Mouse (Mus musculus) liver, embryonic 14.5 days (tissue): ENCODE results near the gene Rbm46.

Experiments
- CTCF ChIP-seq: IDR thresholded peaks from 2 replicates; pipeline ENCODE4 v1.5.1; 2016; ENCODE audit warnings: antibody characterized with exemption, low read depth, control low read depth
- EP300 ChIP-seq: IDR thresholded peaks from 2 replicates; pipeline ENCODE4 v1.6.1; 2016; ENCODE audit warnings: antibody characterized with exemption, low read depth

GRCm38 (mm10) chr3:82805291-82805690 is 71.0 kb downstream of the Rbm46 start:
- no peak for TF ChIP-seq EP300
- TF ChIP-seq CTCF, result no peak
